Mouse (Mus musculus) urinary bladder, adult 18-20 months (tissue): ENCODE data around the gene Amn.
A peak's percentile ranks its signal among the peaks of the same experiment; 100 is the strongest.

Source experiments
- DNase-seq, 2 experiments: peaks; one replicate each; pipeline ENCODE4 v3.0.0; 2022; ENCODE audit warnings: low spot score in 2 of 2, mixed read lengths in 2 of 2

The Amn gene

GRCm38 (mm10) chr12:111270629-111271277 lies at the start of gene Amn:
Gene Amn, plus strand, starts transcription at chr12:111271095.
- no peak for DNase-seq

- no peak for DNase-seq
These were observed 45.6 kb upstream of the Amn start for GRCm38 (mm10) chr12:111225197-111225780.

GRCm38 (mm10) chr12:111227410-111227809 lies 43.5 kb upstream of the Amn start:
- DNase-seq: no peak

GRCm38 (mm10) chr12:111228488-111228887 lies 42.4 kb upstream of the Amn start:
- no peak for DNase-seq

DNA sequence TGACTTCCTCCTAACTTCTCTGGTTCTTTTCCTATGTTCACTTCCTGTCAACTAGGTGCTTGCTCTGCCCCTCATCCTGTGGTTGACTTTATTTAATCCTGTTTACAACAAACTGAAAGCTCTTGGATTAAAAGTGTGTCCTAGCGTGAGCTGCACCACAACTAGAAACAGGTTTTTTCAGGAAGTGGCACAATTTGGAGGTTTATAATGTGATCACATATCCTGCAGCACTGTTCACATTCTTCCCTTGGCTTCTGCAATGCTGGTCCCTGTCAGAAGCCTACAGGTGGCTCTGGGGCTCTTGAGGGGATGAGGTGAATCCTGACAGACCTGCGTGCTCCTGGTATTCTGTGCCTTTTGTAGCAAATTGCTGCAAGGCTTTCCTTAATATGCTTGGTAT lies 40.1 kb upstream of the Amn start:
- DNase-seq: no peak

DNA sequence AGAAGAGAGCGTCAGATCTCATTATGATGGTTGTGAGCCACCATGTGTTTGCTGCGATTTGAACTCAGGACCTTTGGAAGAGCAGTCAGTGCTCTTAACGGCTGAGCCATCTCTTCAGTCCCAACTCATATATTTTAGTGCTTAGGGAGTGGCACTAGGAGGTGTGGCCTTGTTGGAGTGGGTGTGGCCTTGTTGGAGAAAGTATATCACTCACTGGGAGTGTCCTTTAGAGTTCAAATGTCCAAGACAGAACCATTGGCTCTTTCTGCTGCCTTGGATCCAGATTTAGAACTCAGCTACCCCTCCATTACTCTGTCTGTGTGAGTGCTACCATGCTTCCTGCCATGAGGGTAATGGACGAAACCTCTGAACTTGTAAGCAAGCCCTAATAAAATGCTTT lies 37.1 kb upstream of the Amn start:
- DNase-seq: no peak

- peak in 1 of 2 experiments; percentile 26 for DNase-seq
These were observed 36.5 kb upstream of the Amn start for GRCm38 (mm10) chr12:111234383-111234782.

DNA sequence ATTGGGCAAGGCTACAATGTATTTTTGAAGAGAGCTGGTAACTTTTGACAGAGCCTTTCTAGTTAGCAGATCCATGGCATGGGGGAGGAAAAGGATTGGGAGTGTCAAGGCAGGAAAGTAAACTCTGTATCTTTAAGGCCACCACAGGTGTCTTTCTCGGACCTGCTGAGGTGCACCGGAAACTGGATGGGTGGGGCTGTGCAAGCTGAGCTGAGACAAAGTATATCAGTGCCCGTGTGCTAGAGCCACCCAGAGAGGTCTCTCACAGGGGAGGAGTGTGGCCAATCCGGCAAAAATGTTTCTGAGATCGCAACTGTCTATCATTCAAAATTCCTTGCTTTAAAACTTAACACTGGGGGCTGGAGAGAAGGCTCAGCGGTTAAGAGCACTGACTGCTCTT lies 35.3 kb upstream of the Amn start:
- no peak for DNase-seq

DNA sequence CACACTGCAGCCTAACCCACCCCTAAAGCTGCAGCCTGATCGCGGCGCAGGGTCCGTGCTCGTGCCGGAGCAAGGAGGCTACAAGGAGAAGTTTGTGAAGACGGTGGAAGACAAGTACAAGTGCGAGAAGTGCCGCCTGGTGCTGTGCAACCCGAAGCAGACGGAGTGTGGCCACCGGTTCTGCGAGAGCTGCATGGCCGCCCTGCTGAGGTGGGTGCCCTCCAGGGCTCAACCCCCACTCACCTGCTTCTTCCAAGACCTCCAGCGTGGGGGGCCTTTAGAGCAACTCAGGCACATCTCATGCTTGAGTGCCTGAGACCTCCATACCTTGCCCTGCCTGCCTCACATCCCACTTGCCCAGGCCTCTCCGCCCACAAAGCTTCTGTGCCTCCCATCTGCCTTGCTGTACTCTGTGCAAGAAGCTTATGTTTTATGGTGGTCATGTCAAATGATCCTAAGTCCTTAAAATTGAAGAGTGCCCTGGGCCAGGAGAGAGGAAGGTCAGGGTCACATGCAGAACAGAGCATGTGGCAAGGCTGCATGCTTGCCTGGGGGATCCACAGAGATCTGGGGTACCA lies 33.2 kb upstream of the Amn start:
- DNase-seq: no peak

GRCm38 (mm10) chr12:111238345-111238744 lies 32.5 kb upstream of the Amn start:
- DNase-seq: no peak

- peak; percentile 54 to 58 for DNase-seq
These were observed 32.1 kb upstream of the Amn start for GRCm38 (mm10) chr12:111238778-111239177.

DNA sequence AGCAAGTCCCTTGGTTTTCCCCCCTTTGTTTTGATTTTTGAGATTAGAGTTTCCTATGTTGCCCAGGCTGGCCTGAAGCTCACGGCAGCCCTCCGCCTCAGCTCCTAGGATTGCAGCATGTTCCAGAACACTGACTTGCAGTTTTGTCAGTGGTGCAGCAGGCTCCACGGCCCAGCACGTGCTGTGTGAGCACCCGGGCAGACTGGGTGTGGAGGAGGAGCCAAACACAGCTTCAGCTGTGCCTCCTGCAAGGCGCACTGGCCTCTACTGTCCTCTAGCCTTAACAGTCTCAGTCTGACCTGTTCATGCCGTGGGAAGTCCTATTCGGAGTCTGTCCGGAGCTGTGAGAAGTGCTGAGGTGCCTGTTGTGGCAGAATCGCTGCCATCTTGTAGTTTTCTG lies 31.0 kb upstream of the Amn start:
- no peak for DNase-seq

DNA sequence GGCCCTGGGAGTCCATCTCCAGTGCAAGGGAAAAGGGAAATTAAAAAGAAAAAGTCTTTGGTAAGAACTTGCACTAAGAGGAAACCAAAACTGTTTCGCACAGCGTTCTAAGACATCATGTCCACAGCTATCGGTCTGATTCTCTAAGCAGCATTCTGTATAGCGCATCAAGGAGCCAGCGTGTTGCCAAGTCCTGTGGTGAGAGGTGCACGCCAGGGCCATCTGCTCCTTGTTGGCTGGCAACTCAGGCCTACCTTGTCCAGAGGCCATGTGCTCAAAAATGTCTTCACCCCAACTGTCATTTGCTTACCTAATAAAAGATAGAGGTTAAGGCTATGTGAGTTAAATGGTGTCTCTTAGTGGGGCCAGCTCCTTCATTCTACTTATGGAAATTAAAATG lies 29.0 kb upstream of the Amn start:
- DNase-seq: no peak

DNA sequence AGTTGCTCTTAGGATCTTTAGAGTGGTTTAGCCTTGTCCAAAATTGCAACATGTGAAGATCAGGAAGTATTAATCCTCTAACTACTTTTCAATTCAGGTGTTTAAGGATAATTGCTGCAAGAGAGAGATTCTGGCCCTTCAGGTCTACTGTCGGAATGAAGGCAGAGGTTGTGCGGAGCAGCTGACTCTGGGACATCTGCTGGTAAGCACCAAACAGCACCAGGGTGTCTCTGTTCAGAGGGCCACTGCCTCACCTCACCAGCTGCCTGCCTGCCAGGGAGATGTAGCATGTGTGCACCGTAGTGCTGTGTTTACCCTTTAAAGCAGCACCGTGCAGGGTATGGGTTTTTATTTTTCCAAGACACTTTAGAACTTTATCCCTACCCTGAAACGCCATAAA lies 28.5 kb upstream of the Amn start:
- DNase-seq: no peak

DNA sequence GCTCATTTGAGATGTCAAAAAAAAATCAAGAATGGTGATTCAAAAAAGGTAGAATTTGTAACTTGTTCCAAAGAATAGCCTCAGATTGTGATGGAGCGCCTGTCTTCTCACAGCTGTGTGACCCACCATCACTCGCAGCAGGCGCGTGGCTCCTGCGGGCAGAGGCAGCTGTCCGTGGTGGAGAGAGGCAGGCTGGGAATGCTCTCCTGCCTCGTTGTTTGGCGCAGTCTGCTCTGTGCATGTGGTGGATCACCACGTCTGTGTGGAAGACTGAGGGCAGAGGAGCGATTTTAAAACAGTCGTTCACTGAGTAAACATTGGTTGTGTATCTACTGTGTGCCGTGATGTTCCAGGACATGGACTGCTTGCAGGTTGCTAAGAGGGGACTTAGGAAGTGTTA lies 27.2 kb upstream of the Amn start:
- no peak for DNase-seq

GRCm38 (mm10) chr12:111245070-111245469 lies 25.8 kb upstream of the Amn start:
- no peak for DNase-seq

DNA sequence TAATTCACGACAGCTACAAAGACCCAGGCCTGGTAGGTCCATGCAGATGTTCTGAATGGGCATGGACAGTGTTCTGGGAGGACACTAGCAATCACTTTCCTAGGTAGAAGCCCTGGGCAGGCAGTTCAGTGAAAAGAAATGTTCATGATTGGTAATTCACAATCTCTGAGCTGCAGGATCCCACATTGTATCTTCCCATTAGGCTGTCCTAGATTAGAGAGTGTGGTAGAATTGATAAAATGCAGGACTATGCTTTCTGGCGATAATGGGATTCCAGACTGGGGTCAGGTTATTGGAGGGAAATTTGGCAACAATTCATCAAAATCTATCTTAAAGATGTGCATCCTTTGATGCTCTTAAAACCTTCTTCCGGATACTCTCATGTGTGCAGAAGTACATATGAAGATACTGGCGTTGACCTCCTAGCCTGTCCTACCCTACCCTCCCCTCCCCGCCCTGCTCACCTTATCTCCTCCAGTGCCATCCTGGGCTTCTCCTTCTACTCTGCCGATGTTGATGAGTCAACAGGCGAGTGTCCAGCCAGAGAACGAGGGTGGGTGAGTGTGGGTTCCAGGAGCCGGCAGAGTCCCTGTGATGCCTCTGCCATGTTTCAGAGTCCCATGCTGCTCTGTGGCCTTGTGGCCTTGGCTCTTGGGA lies 24.0 kb upstream of the Amn start:
- no peak for DNase-seq

GRCm38 (mm10) chr12:111249095-111249494 lies 21.8 kb upstream of the Amn start:
- no peak for DNase-seq

DNA sequence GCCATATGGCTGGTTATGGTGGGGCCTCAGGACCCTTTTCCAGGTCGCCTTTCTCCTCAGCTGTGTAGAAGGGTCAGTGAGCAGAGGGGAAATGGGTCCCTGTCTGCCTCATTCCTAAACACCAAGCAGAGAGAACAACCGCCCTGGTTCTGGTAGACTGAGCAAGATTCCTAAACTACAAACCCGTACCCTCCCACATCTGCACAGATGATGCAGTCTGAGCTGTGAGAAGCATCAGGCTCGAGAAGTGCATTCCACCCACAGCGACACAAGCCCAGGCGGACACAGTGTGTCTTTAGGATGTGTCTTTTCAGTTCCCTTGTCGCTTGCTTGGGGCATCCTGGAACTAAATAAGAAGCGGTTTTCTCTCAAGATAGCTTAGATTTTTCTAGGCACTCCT lies 20.8 kb upstream of the Amn start:
- DNase-seq: no peak

DNA sequence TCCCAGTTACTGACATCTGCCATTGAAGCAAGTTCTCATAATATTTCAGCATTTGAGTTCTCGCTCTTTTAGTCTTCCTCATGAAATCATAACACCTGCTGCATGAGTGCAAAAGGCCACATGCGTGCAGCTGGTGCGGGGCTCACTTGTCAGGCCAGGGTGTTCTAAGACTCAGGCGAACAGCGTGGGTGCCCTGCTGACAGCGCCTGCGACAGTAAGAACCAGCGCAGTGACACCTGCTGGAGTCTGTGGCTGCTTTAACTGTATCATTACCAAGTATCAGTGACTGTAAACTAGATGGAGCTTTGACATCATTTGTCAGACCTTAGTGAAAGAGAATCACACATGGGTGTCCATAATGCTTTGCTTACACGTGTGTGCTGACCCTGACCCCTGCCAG lies 19.7 kb upstream of the Amn start:
- DNase-seq: no peak

GRCm38 (mm10) chr12:111263650-111264049 lies 7.2 kb upstream of the Amn start:
- no peak for DNase-seq

DNA sequence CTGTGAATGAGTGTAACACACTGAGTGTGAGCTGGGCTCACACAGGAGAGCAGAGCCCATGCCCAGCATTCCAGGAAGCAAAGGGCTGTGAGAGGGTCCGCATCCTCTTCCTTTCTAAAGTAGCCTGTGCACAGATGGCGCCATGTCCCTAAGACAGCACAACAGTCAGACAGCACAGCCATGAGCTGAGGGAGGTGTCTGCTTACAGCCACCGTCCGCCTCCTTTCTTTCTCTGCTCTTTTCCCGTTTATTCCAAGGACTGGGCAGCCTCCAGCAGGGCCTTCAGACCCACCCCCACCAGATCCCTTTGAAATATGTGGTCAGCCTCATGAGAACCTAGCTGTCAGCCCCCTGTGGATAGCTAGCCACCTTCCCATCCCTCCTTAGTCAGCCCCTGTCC lies 5.7 kb upstream of the Amn start:
- DNase-seq: no peak

DNA sequence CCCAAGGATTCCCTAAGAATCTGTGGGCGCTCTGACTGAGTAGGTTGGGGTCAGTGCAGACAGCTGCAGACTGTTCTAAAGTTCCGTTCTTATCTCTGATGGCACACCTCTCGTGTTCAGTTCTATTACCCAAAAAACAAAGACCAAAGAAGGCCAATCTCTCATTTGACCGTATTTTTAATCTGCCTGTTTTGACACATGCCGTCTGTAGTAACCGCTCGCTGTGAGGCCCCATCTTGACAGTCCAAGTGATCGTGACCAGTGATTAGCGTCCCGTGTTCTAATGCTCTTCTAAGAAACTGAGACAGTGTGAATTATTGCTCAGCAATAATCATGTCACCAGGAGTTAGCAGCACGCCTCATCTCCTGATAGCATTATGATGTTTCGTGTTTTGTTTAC lies 4.3 kb upstream of the Amn start:
- no peak for DNase-seq
